Mouse (Mus musculus): Measurements from ENCODE around the gene Mgp. TPM values are rescaled to one million over a fixed set of nuclear protein-coding genes. Genes with fewer than 3 reads are reported as not detected.
A peak's percentile ranks its signal among the peaks of the same experiment; 100 is the strongest.

The Mgp gene
- 100 to 1,000 TPM; 365 to 487 TPM for total RNA-seq (2021)

DNA sequence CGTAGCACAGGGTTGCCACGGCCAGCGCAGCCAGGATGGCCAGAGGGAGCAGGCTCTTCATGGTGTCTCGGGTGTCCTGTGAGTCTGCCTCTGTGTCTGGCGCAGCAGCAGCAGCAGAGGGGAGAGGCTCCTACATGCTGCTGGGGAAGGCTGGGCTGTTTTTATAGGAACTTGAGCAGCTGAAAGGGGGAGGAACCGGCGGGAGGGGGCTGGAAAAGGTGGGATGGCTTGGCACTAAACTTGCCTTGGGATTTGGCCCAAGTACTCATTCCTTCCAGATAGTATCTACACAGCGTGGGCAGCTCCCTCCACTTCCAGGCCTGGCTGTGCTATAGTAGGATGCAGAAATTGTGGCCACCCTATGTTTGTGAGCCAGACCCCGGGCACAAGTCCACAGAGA, at the start of gene Mgp:
Gene Mgp (minus strand): TSS at position 154 of the 400 bp plus-strand sequence.
- intact Hi-C loops (cut with DNase I): no loop called here
- DNase-seq (ENCODE audit: low spot score): peak; percentile 69

GRCm38 (mm10) chr6:136925049-136925448, 49.4 kb upstream of the Mgp start:
- intact Hi-C loops (cut with DNase I): no loop called here

GRCm38 (mm10) chr6:136923532-136923931, 47.9 kb upstream of the Mgp start, which contains the start of gene Pde6h:
Pde6h (plus strand) TSS chr6:136923832.
- intact Hi-C loops (cut with DNase I): no loop called here
- no peak for DNase-seq (ENCODE audit: low spot score)

More at GRCm38 (mm10) chr6:136925049-136925448, 49.4 kb upstream of the Mgp start:
- DNase-seq (ENCODE audit: low spot score): no peak

GRCm38 (mm10) chr6:136922871-136923270, 47.2 kb upstream of the Mgp start:
- no peak for DNase-seq (ENCODE audit: low spot score)
- intact Hi-C loops (cut with DNase I): no loop called here

GRCm38 (mm10) chr6:136922080-136922479, 46.5 kb upstream of the Mgp start, which contains the start of gene Erp27:
Erp27 (minus strand) TSS chr6:136922180.
- no peak for DNase-seq (ENCODE audit: low spot score)
- intact Hi-C loops (cut with DNase I): no loop called here

GRCm38 (mm10) chr6:136921601-136922000, 46.0 kb upstream of the Mgp start:
- DNase-seq (ENCODE audit: low spot score): no peak
- intact Hi-C loops (cut with DNase I): no loop called here

DNA sequence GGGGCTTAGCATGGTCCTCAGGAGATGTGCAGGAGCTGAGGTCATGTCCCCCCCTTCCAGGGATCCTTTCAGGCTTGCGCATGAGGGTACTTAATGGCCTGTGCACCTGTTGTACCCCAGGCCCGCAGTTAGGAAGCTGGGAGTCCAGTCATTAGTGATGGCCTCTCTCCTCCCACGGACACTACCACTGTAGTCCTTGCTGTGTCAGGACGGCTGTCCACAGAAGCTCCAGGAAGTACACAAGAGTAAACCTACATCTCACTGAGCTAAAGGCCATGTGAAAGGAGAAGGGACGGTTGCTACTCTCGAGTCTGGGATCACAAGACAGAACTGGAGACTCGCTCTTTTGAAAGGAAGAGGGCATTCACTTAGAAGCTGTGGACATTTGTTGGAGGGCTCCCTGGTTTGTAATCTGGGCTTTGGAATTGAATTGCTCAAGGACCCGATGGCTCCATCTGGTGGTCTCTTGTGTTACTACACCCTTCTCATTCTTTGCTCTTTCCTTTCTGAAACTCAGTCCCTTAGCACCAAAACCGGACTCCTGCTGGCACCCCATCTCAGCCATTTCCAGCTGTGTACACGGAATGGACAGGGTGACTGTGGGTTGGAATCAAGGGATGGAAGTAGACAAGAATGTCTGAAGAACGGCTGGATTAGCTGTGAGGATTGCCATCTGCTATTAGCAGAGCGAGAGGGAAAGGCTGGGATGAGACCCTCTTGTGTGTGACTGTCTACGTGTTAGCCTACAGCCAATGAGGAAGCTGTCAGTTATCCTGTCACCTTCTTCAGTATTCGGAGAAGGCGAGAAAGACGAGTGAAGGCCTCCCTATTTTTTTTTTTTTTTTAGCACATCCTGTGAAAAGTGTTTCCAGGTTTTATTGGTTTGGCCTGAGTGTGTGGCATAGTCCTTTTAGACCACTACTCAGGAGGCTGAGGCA, 45.0 kb upstream of the Mgp start:
- intact Hi-C loops (cut with DNase I): loop anchor here (1.0 kb wide), 1 partner anchor 59 kb away; no protein-coding TSS in a partner anchor
- DNase-seq (ENCODE audit: low spot score): peak; percentile 50

GRCm38 (mm10) chr6:136917885-136918284, 42.3 kb upstream of the Mgp start:
- intact Hi-C loops (cut with DNase I): no loop called here
- DNase-seq (ENCODE audit: low spot score): no peak

DNA sequence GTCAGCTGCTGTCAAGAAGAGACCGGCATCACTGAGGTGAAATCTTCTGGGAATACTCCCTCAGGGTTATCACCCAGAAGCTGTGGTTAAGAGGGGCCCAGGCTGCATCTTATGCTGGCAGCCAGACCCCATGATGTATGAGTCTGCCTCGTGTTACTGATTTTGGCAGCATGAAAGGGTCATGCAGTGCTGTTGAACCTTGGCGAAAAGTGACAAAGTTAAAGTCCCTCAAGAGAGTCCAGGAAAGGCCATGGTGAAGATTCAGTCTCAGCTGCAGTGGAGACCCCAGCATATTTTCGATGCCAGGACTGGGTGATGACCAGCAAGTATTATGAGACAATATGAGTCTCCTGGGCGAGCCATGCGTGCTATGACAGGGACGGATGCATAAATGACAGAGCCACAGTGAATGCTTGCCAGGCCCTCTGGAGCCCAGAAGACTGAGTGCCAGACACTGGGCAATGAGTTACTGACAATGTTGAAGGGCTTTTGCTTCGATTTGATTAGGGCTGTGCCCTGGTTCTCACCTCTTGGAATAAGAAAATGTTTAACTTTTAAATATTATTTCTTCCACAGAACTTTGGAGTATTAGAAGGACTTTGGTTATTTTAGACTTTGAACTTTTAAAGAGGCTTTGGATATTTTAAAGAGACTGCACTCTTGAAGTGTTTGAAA, 40.2 kb upstream of the Mgp start:
- intact Hi-C loops (cut with DNase I): no loop called here
- DNase-seq (ENCODE audit: low spot score): no peak

GRCm38 (mm10) chr6:136914234-136914633, 38.6 kb upstream of the Mgp start:
- intact Hi-C loops (cut with DNase I): no loop called here

GRCm38 (mm10) chr6:136913384-136914126, 37.9 kb upstream of the Mgp start:
- peak; percentile 38 for DNase-seq (ENCODE audit: low spot score)
- intact Hi-C loops (cut with DNase I): no loop called here

More at GRCm38 (mm10) chr6:136914234-136914633, 38.6 kb upstream of the Mgp start:
- no peak for DNase-seq (ENCODE audit: low spot score)

DNA sequence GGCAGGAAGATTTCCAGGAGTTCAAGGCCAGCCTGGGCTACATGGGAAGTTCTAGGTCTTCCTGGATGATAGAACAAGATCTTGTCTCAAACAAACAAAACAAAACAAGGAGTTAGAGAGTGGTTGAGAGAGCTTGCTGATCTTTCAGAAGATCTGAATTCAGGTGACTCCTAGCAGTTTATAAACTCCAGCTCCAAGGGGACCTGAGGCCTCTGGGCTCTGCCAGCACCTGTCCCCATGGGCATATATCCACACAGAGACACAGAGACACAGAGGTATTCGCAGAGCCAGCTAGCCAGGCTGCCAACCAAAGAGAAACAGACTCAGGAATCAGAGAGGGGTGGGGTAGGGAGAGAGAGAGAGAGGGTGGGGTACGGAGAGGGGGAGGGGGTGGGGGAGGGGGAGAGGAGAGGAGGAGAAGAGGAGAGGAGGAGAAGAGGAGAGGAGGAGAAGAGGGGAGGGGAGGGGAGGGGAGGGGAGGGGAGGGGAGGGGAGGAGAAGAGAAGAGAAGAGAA, 37.2 kb upstream of the Mgp start:
- intact Hi-C loops (cut with DNase I): no loop called here

DNA sequence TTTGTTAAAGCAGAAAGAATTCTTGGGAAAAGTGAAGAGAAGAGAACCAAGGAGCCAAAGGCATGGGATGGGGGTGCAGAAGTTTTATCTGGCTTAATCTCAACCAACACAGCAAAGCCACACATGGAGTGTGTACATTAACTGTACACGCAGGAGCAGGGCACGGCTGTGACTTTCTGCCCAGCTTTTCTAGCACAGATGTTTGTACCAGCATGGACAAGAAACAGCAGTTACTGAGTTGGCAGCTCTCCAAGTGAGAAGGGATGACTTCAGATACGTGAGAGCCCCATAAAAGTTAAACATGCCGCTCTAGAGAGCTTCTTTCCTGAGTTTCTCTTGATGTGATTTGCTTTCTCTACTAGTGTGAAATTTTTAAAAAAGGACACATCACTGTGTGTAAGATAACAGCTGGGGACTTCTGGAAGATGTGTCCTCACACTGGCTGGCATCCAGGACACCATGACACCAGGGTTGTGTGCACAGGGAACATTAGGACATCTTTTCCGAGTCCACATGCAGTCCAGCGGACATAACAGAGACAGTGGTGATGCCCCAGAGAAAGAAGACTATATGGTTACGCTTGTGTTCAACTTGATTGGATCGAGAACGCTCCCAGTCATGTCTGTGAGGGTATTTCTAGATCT, 34.7 kb upstream of the Mgp start:
- DNase-seq (ENCODE audit: low spot score): no peak
- intact Hi-C loops (cut with DNase I): no loop called here

More for the DNA sequence above, 37.2 kb upstream of the Mgp start:
- DNase-seq (ENCODE audit: low spot score): no peak

GRCm38 (mm10) chr6:136906937-136907293, 31.3 kb upstream of the Mgp start:
- peak; percentile 65 for DNase-seq (ENCODE audit: low spot score)
- intact Hi-C loops (cut with DNase I): no loop called here

DNA sequence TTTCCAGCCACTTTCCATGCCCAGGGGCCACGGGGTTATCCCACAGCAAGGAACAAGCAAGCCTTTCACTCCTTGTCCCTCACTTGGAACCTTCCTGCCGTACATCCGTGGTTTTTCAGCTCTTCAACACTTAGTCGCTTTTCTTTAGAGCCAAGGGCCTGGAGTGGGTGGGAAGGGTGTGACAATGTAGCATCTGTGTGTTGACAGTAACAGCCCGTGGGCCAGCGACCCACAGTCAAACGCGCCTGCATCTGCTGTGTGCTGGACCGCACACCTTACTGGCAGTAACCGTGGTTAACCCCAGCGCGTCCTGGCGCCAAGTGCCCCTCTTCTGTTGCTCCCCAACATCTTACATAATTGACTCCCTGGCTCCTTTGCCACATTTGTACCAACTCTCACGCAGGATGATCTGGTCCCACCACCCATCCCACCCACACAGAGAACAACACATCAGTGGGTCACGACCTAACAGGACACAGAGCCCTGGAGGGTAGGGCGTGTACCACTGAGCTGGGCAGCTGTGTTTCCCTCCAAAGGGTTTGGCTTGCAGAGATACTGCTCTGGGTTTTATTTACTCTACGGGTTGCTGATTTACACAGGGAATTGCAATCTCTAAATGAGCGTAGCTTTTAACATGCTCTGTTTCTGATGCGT, 30.8 kb upstream of the Mgp start:
- intact Hi-C loops (cut with DNase I): no loop called here
- DNase-seq (ENCODE audit: low spot score): peak; percentile 40

GRCm38 (mm10) chr6:136903885-136904470, 28.4 kb upstream of the Mgp start:
- intact Hi-C loops (cut with DNase I): no loop called here
- no peak for DNase-seq (ENCODE audit: low spot score)

GRCm38 (mm10) chr6:136902527-136902926, 26.9 kb upstream of the Mgp start:
- no peak for DNase-seq (ENCODE audit: low spot score)
- intact Hi-C loops (cut with DNase I): no loop called here

DNA sequence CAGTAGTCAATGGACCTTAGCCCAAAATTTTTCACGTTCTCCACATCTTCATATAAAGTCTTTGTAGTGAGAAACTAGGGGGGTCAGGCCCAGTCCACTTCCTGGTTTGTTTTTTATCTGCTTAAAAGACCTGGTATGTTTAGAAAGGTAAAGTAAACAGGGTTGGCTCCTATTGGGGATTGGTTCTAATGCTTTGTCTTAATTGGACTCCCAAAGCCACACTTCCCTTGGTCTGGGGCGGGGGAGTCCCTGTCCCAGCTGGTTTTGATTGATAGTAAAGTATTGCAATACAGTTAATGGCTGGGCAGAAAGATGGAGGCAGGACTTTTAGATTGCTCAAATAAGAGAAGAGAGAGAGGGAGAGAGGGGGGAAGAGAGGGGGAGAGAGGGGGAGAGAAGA, 25.4 kb upstream of the Mgp start:
- intact Hi-C loops (cut with DNase I): no loop called here
- no peak for DNase-seq (ENCODE audit: low spot score)

Data from heart, postnatal 25 days (tissue).